Mouse (Mus musculus): Measurements from ENCODE around the gene Cspg4.
A peak's percentile ranks its signal among the peaks of the same experiment; 100 is the strongest.

The Cspg4 gene

DNA sequence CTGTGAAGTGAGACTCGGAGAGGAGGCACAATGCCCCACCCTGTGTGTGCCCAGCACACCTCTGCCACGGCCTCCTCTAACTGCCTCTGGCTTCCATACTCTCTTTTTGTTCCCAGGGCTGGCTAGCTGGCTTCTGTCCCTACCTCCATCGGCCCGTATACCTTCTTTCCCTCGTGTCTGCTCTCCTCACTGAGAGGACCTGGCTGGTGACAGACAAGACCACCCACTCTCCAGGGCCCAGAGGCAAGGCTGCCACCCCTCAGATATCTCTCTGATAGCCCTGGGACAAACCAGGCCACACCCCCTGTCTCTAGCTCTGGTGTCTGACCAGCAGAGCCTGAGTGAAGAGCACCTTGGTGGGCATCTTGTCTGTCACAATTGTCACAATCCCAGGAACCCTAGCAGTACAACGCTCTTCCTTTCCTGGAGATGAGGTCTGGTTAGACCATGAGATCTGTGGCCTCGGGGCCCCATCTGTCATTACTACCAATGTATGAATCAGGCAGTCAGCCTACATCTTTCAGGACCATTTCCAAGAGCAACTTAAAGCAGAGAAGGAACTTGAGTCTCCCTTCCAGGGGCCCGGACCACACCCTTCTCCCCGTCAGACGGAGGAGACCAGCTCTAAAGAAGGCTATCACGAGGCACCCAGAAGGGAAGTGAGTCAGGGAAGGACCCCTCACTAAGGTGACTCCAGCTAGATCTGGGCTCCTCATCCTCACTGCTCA, 1.0 kb downstream of the Cspg4 start:
- no peak for DNase-seq

DNA sequence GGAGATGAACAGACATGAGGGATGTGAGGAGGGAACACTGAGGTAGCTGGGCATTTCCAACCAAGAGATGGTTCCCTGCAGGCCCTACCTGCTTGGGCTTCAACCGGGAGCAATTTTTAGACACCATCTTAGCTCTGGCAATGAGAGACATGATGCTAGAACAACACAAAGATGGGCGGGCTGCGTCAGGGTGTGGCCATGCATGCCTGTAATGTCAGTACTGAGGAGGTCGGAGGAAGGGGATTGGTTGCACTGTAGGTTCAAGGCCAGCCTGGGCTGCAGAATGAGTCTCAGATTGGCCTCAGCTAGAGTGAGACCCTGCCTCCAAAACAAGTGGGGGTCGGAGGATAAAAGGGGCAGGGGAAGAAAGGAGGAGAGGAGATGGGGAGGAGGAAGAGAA, 1.6 kb downstream of the Cspg4 start:
- DNase-seq = no peak

DNA sequence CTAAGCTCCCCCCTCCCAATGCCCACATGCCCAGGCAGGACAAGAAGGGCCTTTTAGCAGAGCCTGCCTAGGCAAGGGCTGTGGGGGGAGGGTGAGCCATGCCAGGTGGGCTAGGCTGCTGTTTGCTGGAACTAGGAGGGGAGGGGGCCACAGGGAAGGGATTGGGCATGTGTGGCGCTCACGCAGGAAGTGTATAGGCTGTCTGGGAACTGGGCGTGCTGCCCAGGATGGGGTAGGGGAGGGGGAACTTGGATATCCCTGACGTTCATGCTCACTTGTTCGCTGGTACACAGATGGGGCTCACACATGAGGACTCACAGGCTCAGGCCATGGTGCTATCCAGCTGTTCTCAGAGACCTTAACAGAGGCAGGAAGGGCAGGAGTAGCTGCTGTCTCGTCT, 3.5 kb downstream of the Cspg4 start:
- peak; percentile 40 for DNase-seq

DNA sequence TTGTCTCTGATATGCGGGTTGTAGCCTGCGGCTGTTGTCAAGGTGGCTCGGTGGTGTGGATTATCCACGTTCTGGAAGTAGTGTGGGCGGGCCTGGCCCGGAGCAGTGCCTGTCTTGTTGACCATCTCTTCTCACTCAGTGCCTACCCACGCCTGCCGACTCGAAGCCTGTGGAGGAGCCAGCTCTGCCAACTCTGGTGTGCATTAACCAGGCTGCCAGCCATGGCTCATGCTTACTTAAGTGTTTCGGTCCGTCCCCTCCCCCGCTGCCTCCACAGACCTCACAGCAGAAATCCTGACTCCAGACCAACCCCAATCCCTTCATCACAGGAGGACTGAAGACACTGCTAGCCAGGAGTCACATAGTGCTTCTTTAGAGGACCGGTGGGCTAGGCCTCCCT, 4.7 kb downstream of the Cspg4 start:
- peak; percentile 90 for DNase-seq

DNA sequence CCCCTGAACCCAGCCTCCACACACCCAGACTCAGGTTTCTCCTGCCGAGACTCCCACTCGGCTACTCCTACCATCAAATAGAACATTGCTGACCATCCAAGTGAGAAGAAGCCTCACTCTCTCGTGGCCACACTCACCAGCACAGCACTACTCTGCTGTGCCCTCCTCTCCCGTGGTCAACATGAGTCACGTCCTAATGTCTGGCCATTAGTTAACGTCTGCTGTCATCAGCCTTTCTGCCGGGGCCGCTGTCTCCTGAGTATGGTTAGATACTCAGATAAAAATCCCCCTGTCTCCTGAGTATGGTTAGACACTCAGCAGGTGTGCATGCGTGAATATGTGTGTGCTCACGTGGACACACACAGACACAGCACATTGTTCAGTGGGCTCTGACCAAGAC, 5.9 kb downstream of the Cspg4 start:
- no peak for DNase-seq

DNA sequence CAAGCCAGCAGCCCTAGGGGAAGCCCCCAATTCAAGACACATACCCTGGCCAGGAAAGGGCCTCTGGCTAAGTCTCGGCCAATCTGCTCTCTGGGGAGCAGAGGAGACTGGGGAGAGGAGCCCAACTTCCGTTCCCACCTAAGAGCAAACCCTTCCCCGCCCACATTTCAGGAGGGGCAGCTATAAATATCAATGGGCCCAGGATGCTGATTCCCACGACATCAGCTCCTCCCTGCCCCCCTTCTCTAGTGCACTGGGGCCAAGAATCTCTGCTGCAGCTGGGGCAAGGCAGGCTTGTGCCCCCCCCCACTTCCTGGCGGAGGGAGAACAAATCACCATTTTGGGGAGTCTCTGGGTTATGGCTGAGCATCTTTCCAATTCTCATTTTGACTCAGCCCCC, 6.4 kb downstream of the Cspg4 start:
- no peak for DNase-seq

DNA sequence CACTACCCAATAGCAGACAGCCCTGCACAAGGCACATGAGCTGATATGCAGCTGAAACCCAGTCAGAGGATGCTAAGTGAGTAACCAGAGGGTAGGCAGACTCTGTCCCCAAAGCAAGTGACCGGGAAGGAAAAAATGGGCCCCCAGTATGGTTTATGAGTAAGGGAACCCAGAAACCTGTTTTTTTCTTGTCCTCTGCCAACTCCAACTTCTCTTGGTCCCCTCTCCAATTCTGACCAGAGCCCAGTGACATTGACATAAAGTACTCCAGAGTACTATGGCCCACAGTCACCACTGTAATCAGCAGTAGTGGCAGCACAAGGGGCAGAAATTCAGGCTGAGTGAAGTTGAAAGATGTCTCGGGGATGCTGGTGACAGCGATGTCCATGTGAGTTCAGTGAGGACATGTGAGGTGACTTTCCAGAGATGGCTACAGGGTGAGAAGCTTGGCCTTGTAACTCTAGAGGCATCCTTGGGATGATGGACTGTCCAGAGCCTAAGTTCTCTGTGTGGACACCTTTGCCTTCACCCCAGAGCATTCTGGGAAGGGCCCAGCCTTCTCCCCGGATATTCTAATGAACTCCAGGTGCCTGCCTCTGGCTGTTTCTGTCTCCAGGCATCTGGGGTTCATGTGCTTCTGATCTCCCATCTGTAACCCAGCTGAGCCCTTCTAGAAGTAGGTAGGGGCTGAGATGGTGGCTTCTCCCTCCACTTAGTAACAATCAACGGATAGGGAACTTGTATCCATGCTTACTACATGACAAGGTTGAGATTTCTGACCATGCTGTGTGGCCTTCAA, 7.5 kb downstream of the Cspg4 start:
- DNase-seq = no peak

DNA sequence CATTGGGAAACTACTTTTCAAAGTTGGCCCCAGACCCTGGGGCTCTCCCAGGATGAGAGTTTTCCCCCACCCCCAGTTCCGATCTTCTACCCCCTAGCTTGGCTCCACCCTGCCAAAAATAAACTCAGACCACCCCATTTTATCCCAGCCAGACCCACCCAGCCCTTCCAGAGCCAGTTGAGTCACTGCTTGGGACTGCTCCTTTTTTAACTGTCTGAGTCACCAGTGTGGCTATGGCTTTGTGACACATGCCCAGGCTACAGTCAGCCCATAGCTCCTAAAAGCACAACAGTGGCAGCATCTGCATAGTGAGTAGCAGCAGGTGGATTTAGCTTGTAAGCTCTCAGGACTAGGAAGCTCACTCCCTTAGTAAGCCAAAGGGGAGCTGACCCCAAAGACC, 8.3 kb downstream of the Cspg4 start:
- no peak for DNase-seq

DNA sequence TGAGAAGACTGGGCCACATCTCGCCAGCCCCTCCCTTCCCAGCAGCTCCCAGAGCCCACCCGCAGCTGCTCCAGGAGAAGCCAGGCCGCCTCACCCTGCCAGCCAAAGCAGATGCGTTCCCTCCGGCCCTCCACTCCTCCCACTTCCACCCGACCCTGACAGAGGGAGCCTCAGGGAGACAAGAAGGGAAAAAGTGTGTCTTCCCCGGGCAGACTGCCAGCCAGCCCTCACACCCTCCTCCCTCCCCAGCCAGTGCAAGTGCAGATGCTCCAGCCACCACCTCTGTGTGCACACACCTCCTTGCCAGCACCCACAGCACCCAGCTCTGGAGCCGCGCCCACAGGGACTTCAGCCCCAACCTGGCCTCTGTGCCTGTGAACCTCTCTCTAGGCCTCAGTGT, 12.0 kb downstream of the Cspg4 start:
- peak; percentile 37 for DNase-seq

DNA sequence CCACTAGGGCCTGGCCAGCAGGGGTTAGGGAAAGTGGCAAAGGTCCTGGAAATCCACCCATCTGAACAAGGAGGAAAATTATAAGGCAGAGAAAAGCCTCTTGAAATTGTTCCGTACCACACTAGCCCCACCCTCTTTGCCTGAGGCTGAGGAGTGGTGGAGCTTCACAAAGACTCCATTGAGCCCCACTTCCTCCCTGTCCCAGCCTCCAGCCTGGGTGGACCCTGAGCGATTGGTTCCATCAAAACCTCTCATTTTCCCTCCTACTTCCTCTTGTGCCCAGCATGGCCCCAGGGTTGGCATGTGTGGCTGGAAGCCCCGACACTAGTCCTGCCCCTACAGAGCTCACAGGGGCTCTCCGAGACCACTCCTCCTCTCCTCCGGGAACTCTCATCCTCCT, 12.5 kb downstream of the Cspg4 start:
- no peak for DNase-seq

DNA sequence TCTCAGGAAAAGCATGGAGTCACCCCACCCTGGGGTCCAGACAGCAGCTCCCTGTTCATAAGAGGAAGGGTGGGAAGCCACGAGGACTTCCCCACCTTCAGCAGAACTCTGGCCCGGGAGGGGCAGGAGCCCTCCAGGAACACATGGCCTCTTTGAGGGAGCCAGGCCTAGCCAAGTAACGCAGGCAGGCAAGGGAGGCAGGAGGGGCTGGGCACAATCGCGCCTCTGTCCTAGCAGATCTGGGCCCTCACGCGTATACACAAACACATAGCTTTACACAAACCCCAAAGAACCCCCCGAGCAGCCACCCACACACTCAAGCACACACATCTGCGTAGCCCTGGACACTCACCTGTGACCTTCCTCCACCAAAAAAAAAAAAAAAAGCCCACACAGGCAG, 16.0 kb downstream of the Cspg4 start:
- DNase-seq = peak; percentile 45

DNA sequence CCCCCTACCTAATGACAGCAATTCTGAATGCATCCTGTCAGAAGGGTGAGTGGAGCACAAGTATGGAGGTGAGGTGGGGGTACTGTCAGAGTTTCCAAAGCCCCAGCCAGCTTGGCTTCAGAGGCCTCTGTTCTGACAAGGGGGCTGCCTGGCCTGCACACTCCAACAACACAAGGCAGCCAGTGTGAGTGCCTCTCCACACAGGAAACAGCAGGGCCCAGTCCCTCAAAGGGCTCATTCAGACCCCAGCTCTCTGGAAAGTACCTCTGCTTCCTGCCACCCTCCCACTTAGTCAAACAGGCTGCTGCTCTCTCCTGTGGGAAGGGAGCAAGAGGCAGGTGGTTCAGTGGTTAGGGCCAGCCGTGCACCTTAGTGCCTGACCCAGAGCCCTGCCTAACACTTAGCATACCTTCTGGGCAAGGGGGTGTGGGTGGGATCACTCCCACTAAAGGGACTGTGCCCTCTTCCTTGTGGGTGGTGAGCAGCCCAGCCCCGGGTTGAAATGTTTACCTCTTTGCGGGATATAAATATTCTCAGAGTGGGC, 16.8 kb downstream of the Cspg4 start:
- peak; percentile 32 for DNase-seq

DNA sequence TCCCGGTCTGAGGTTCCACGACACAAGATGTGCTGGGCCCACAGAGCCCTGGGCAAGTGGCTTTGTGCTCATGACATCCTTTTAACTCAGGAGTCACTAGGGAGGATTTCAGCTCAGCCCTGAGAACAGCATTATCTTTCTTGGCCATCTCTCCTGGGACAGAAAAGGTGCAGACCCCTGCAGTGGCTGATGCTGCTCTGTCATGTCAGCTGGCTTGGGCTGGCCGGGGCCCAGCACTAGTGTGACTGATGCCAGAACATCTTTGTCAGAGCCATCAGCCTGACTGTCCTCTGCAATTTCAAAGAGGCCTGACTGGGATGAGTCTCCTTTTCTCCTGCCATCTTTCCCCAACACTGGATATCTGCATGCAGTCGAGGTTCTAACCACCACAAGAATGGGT, 17.4 kb downstream of the Cspg4 start:
- DNase-seq = no peak

DNA sequence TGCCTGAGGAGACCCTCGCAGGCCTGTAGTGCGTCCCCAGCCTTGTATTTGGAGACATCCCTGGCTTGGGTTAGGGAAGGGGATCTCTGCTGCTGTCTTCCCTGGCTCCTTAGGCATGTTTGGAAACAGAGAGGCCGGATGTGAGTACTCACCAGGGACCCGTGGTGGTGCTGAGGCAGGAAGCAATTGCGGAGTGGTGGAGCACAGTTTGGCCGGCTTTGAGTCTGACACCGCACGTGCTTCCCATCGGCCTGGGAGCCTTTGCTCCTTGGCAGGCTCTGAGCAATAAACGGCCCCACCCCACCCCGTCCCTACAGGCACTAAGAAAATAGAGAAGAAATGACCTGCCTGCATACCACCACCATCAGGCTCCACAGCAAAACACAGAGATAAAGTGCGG, 18.0 kb downstream of the Cspg4 start:
- DNase-seq = no peak

DNA sequence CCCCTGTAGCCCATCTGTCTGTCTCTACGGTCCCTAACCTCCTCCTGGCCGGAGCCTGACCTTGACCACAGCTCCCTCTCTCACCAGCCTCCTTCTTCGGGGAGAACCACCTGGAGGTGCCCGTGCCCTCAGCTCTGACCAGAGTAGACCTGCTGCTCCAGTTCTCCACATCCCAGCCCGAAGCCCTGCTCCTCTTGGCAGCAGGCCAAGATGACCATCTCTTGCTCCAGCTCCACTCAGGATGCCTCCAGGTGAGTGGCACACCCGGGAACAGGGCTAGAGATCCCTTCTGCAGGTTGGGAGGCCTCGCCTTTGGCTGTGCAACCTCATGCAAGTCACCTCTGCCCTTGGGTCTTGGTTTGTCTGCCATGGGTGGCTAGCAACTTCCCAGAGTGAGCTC, 18.6 kb downstream of the Cspg4 start:
- DNase-seq = no peak

DNA sequence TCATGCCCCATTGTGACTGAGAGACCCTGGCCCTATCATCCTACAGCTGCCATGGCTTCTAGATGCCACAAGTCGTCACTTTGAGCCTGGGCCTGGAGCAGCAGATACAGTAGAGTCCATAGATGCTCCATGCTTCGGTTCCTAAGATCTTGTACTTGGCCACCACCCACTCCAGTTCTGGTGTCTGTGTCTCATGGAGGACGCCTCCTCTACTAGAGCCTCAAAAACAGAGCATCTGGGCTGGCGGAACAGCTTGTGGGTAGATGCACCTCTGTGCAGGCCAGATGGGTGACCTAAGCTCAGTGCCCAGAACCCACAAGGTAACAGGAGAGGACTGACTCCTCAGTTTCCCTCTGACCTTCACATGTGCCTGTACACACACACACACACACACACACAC, 19.5 kb downstream of the Cspg4 start:
- DNase-seq = peak; percentile 45

DNA sequence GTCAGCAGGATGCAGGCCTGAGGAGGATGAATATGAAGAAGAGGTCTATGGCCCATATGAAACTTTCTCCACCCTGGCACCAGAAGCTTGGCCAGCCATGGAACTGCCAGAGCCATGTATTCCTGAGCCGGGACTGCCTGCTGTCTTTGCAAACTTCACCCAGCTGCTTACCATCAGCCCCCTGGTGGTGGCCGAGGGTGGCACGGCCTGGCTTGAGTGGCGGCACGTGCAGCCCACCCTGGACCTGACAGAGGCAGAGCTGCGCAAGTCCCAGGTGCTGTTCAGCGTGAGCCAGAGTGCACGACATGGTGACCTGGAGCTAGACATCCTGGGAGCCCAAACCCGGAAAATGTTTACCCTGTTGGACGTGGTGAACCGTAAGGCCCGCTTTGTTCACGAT, 21.3 kb downstream of the Cspg4 start:
- no peak for DNase-seq

DNA sequence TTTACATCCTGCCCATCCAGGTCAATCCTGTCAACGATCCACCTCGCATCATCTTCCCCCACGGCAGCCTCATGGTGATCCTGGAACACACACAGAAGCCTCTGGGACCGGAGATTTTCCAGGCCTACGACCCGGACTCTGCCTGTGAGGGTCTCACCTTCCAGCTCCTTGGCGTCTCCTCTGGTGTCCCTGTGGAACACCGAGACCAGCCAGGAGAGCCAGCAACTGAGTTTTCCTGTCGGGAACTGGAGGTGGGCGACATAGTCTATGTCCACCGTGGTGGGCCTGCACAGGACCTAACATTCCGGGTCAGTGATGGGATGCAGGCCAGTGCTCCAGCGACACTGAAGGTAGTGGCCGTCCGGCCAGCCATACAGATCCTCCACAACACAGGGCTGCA, 21.8 kb downstream of the Cspg4 start:
- DNase-seq = no peak

DNA sequence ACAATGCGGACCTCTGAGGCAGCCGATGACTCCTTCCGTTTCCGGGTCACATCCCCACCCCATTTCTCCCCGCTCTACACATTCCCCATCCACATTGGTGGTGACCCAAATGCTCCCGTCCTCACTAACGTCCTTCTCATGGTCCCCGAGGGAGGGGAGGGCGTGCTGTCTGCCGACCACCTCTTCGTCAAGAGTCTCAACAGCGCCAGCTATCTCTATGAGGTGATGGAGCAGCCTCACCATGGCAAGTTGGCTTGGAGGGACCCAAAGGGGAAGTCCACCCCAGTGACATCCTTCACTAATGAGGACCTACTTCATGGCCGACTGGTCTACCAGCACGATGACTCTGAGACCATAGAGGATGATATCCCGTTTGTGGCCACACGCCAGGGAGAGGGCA, 22.7 kb downstream of the Cspg4 start:
- DNase-seq = no peak

DNA sequence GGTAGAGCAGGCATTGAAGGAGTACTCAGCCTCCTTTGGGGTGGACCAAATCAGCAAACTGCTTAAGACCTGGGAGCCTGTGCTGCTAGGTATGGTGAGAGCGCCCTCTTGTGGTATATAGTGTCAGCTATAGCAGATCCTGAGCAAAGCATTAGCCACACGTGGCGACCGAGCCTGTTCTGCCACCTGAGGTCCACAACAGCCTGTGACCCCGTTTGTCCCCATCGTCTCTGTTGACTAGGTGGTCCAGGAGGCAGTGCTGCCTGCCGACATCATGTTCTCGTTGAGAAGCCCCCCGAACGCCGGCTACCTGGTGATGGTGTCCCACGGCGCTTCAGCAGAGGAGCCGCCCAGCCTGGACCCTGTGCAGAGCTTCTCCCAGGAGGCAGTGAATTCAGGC, 25.0 kb downstream of the Cspg4 start:
- DNase-seq = peak; percentile 86

DNA sequence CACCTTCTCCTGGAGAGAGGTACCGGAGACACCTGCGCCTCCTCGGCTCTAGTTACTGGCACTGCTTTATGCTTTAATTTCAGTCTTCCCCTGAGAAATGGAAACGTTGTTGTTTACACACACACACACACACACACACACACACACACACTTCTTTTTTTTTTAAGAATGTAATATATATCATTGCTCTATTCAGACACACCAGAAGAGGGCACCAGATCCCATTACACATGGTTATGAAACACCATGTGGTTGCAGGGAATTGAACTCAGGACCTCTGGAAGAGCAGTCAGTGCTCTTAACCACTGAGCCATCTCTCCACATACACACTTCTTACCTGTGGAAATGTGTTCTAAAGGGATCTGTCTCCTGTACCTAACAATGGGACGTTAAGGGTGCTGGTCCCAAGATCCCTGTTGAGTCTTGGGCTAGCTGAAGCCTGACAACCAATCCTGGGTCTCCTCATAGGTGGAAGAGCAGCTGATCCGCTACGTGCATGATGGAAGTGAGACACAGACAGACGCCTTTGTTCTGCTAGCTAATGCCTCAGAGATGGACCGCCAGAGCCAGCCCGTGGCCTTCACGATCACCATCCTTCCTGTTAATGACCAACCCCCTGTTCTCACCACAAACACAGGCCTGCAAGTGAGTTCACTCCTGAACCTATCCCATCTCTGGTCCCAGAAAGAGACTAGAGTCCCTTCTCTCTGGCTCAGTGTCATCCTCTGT, 25.9 kb downstream of the Cspg4 start:
- DNase-seq = no peak

DNA sequence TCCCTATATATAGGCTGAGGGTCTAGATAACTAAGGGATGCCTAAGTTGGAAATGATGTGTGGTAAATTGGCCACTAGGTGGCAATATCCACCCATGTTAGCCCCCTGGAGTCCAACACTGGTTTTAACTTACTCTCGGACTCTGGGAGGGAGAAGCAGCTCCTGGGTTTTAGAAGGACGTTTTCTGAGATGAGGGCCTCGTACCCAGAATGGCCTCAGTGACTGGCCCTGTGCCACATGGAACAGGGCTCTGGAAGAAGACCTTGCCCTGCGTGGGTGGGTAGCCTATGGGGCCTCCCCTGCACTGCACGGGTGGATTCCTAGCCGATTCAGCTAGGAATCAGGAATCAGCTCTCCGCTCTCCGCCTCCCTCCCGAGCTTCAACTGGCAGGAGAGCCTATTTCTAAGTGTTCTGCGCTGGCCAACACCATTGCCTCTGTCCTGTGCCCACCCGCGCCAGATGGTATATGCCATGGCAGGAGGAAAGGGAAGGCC, 26.7 kb downstream of the Cspg4 start:
- peak; percentile 68 for DNase-seq

DNA sequence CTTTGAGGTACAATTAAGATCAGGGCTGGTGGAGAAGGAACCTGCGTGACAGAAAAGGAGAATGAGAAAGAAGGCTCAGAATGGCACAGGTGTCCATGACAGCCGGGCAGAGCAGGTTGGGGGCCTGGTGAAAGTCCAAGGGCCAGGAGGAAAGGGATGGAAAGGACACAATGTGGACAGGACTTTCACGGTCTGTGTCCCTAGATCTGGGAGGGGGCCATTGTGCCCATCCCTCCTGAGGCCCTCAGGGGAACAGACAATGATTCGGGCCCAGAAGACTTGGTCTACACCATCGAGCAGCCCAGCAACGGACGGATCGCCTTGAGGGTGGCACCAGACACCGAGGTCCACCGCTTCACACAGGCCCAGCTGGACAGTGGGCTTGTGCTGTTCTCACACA, 27.3 kb downstream of the Cspg4 start:
- DNase-seq = no peak

DNA sequence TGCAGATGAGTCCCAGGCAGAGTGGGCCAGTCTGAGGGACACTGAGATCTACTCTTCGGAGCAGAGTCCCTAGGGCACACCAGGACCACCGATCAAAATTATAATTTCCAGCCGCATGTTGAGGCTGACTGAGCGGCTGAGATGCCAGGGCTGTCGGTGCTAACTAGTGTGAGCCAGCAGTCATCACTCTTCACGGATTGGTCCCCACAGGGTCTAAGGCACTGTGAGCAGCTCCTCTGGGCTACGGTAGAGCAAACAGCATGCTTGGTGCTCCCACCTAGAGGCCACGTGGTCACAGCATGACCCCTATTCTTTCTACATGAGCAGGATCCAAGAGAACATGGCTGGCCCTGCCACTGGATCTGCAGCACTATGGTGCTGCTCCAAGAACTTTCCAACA, 28.5 kb downstream of the Cspg4 start:
- DNase-seq = no peak

All from right cerebral cortex, adult 18-20 months (tissue).